Mouse (Mus musculus) embryo, embryonic 10.5 days (tissue): ENCODE measurements at regions not wholly inside any gene's neighbourhood (a gene's known extent, or its start where the extent isn't known, plus 50 kb on each side); places are given as distances from the start of the nearest gene placed in this dataset.

Experiments used
- DNase-seq: peaks from one replicate; pipeline ENCODE4 v3.0.0-alpha.2; 2015; ENCODE audit warnings: low spot score

GRCm38 (mm10) chr3:129386522-129386921 lies 54.0 kb upstream of the Enpep start:
- peak; percentile 45 for DNase-seq

DNA sequence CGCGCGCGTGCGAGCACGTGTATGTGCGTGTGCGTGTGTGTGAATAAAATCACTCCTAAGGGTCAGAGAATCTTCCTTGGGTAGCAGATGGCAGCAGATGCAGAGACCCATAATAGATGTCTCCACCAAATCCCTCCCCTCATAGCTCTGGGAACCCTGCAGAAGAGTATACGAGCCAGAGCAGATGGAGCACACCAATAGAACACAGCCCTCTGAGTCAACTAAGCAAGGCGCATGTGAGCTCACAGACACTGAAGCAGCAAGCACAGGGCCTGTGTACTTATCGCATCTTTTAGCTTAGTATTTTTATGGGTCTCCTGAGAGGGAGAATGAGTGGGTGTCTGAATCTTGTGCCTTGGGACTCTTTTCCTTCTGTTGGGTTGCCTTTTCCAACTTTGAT lies 58.0 kb upstream of the Enpep start:
- DNase-seq = no peak

DNA sequence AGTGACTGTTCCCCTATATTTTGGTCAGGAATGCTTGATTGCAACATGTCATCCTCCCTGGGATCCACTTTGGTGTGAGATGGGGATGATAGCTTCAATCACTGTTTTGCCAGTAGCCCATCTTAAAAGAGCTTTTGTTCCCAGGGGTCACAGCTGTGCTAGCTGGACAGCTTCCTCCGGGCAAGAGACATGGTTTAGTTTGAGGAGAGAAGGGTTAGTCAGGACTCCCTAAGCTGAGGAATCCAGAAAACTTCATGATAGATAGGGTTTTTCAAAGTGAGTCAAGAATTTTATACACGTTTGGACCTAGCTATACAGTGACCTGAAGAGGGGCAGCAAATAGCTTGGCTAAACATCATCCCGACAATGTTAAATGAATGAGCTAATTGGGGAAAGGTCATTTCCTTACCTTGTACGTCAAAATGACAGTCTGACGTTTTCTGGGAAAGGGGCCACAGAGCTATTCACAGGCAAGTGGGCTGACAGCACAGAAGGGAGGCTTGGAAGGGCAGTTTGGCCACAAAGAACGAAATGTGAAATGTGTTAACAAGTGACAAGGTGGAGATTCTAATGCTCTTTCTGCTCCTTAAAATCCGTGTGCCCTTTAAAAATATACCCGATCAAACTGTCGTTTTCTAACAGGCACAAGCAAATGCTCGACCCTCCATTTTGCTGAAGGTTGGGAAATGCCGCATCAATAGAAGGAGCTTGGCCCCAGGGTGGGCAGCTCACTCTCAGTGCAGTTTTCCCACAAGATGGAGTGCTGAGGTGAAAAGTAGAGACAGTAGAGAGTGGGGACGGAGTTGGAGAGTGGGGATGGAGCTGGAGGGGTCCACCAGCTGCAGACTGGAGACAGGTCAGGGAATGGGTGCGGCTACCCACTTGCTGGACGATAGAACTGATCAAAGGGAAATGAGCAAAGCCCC lies 59.6 kb upstream of the Enpep start:
- peak; percentile 21 for DNase-seq

GRCm38 (mm10) chr3:129392814-129393804 lies 60.6 kb upstream of the Enpep start:
- no peak for DNase-seq

GRCm38 (mm10) chr3:129397481-129397880 lies 65.0 kb upstream of the Enpep start:
- no peak for DNase-seq

DNA sequence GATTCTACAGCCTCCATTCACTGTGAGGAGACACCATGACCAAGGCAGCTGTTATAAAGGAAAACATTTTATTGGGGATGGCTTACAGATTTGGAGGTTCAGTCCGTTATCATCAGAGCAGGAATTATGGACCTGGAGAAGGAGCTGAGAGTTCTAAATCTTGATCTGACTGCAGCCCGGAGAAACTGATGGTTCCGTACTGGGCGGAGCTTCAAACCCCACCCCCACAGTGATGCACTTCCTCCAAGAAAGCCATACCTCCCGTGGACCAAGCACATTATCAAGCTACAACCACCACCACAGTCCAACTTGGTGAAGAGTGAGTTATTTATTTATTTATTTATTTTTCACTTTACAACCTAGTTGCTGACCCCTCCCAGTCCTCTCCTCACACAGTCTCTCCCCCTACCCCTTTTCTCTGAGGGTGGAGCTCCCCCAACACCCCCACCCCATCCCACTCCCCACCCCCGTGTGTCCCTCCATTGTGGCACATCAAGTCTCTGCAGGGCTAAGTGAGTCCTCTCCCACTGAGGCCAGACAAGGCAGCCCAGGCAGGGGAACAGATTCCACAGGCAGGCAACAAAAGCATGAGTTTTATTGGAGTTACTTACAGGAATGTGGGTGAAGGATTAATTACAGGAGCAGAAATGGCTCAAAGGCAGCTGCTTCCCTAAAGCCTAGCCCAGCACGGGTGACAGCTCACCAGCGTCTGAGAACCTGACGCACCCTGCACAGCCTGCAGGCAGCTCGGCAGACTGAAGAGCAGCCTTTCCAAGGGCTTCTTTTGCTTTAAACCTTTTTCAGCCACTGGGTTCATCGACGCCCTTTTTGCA lies 67.8 kb upstream of the Enpep start:
- no peak for DNase-seq

DNA sequence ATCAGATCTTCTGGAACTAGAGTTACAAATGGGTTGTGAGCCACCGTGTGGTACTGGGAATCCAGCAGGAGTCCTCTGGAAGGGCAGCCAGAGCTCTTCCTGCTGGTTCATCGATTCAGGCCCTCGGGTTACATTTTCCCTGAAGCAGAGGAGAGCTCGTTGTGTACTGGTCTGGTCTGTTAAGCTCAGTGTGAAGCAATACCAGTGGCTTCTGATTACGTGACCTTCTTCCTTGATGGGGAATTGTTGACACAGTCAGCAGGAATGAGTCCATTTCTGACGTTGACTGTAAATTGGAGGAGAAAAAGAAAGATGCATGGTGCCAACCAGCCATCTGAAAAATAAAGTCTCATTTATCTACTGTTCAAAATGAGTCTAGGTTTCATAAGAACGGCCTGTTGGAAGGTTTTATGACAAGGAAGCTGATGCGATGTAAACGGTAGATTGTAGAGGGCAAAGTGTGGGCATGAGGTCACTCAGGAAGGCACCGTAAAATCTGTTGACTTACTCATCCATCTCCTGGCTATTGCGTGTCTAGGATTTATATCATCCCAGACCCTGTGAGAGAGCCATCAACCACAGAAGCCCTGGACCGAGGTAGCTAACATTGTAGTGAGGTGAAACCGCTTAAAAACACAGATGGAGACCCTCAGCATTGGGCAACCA lies 79.0 kb upstream of the Enpep start:
- DNase-seq = no peak

- DNase-seq = no peak
Observed at GRCm38 (mm10) chr3:129412126-129412960, 79.8 kb upstream of the Enpep start.

GRCm38 (mm10) chr3:129412961-129413246 lies 80.4 kb upstream of the Enpep start:
- no peak for DNase-seq

DNA sequence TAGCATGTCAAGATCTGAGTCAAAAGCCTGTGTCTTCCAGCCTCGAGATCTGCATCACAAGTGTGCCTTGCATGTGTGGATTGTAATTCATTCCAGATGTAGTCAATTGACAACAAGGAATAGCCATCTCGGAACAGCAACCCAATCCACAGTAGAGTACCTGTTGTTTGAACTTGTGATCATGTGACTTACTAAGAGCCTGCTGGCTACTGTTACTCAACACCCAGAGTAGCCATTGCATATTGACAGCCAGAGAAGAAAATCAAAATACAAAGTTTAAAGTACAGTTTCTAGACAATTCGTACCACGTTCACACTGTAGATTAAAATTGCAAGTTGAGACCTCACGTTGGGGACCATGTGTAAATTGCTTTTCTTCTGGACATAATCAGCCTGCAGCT lies 83.1 kb upstream of the Enpep start:
- no peak for DNase-seq

GRCm38 (mm10) chr3:129416337-129416736 lies 83.8 kb upstream of the Enpep start:
- no peak for DNase-seq

- DNase-seq = peak; percentile 71
Observed at GRCm38 (mm10) chr3:129421620-129422239, 89.2 kb upstream of the Enpep start.

DNA sequence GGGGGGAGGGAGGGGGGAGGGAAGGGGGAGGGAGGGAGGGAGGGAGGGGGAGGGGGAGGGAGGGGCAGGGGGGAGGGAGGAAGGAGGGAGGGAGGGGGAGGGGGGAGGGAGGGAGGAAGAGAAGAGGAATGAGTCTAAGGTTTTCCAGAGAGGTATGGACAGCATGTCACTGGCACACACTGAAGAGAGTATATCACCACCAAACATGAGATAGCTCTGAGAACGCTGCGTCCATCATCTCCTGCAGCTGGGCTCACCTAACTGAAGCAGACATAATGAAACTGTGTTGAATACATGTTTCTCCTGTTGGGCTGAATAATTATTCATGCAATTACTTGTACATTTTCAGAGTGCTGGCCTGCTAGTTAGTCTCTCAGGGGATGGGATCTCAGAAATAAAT lies 96.2 kb upstream of the Enpep start:
- no peak for DNase-seq

GRCm38 (mm10) chr3:129429161-129430111 lies 96.9 kb upstream of the Enpep start:
- peak; percentile 19 for DNase-seq

- DNase-seq = no peak
Observed at GRCm38 (mm10) chr3:129434056-129434455, 98.1 kb upstream of the Elovl6 start.

- no peak for DNase-seq
Observed at GRCm38 (mm10) chr3:129437687-129438086, 94.5 kb upstream of the Elovl6 start.

DNA sequence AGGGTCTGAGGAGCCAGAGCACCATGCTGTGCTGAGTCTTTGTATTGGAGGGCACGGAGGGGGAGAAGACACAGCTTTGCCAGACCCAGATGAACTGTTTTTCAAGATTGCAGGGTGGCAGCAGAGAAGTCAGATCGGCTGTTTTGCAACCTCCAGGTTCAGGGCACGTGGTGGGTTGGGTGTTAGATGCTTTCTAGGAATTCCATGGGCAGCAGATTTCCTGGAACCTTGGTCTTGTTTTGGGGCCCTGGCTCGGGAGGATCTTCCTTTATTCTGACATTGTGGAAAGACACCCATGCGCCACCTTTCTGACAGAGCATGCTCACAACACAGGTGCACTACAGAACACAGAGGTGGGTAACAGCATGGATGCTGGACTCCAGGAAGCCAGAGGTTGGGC lies 89.4 kb upstream of the Elovl6 start:
- DNase-seq = no peak

DNA sequence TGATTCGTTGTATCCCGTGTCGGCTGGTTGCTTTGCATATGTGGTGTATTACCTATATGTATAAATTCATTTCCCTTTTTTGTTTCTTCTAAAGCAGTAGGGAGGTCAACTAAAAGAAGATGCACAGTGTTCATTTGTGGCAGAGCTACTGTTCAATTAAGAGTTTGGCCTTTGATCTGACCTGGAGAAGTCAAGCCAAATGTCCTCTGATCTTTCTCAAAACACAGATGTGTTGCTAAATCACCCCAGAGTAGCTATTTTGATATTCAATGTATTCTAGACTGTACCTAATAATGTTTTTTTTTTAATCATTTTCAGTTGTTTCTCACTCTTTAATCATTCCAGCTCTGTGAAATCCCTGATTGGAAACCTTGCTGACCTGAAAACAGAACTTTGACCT lies 87.9 kb upstream of the Elovl6 start:
- DNase-seq = no peak

- no peak for DNase-seq
Observed at GRCm38 (mm10) chr3:129445961-129446360, 86.2 kb upstream of the Elovl6 start.
